Mouse (Mus musculus) heart, adult 2 months (tissue): ENCODE data around the gene Prss33. TPM values are rescaled to one million over a fixed set of nuclear protein-coding genes. Genes with fewer than 3 reads are reported as not detected.

Experiments used
- DNase-seq, 2 experiments: peaks; one replicate each; pipeline ENCODE4 v3.0.0; 2021
- H3K27ac ChIP-seq: fragments of 200-600 bp; 2 replicates; pipeline ENCODE4 v1.8.1; 2022
- H3K27me3 ChIP-seq: fragments of 200-500 bp; 2 replicates; pipeline ENCODE4 v1.6.1; 2012; ENCODE audit warnings: mild to moderate bottlenecking, low read length, inconsistent platforms, mixed read lengths; ENCODE audit not compliant: control insufficient read depth, insufficient read depth
- H3K36me3 ChIP-seq: fragments of 200-500 bp; 2 replicates; pipeline ENCODE4 v1.6.1; 2012; ENCODE audit warnings: low read length, inconsistent platforms; ENCODE audit not compliant: control insufficient read depth, insufficient read depth
- H3K4me1 ChIP-seq: fragments of 200-500 bp; 2 replicates; pipeline ENCODE4 v1.6.1; 2011; ENCODE audit warnings: low read length; ENCODE audit not compliant: control insufficient read depth, insufficient read depth
- H3K4me3 ChIP-seq: fragments of 200-600 bp; 2 replicates; pipeline ENCODE4 v1.8.1; 2022
- H3K79me2 ChIP-seq: fragments of 200-500 bp; replicated peaks from 2 replicates; pipeline ENCODE4 v1.6.1; 2012; ENCODE audit warnings: mild to moderate bottlenecking, inconsistent platforms, low read length, moderate library complexity, mixed read lengths; ENCODE audit not compliant: control insufficient read depth, insufficient read depth
- H3K9ac ChIP-seq: fragments of 200-500 bp; 2 replicates; pipeline ENCODE4 v1.6.1; 2012; ENCODE audit warnings: low read depth, mild to moderate bottlenecking, control low read depth, inconsistent platforms, low read length, mixed read lengths
- CTCF ChIP-seq: fragments of 200-600 bp; IDR thresholded peaks from 2 replicates; pipeline ENCODE4 v1.8.1; 2022; ENCODE audit warnings: antibody characterized with exemption, mild to moderate bottlenecking, moderate library complexity
- EP300 ChIP-seq: fragments of 200-500 bp; IDR thresholded peaks from 2 replicates; pipeline ENCODE4 v1.6.1; 2011; ENCODE audit warnings: low read depth, low read length, control low read depth; ENCODE audit not compliant: insufficient read depth
- POLR2A ChIP-seq: fragments of 200-500 bp; IDR thresholded peaks from 2 replicates; pipeline ENCODE4 v1.6.1; 2011; ENCODE audit warnings: mild to moderate bottlenecking, low read depth, low read length, control low read depth; ENCODE audit not compliant: insufficient read depth
- WGBS: fragments of 180-500 bp; shearing (Covaris S2); methylation state at CpG from one replicate; pipeline ENCODE4 v1.1.7; 2018; 5-methylcytosine and 5-hydroxymethylcytosine counted together
- intact Hi-C: fragments of 180-260 bp; cut with DNase I; formaldehyde crosslinking; loops from one replicate; pipeline ENCODE4 v1.15.1; 2025
- polyA plus RNA-seq: library from polyadenylated mRNA; depleted of rRNA; stranded (reverse); fragments of >200 nt; gene quantifications from 2 replicates; pipeline ENCODE4 v1.2.3, GENCODE M21; 2012
- total RNA-seq, 2 experiments: library from RNA; stranded (reverse); gene quantifications; 2 replicates each; pipeline ENCODE4 v1.2.3; 2021

Gene Prss33
- total and polyA plus RNA-seq, 3 experiments: not detected

GRCm38 (mm10) chr17:23867756-23868155 lies 31.9 kb upstream of the Prss33 start, which contains the start of gene Prss21:
Prss21 (plus strand) TSS chr17:23868056.
- Histone ChIP-seq H3K36me3 (no peaks in the 10 kb centered on the region), H3K27me3 (no peaks in the 10 kb centered on the region), H3K4me1 (no peaks in the 10 kb centered on the region), H3K79me2 (no peaks in the 10 kb centered on the region), H3K27ac (no peak within 1 kb of the TSS), H3K4me3 (no peak within 1 kb of the TSS), H3K9ac (no peak within 1 kb of the TSS)
- DNase-seq: no peak
- TF ChIP-seq CTCF (no peak), EP300 (no peak), POLR2A (no peak)
- intact Hi-C loops: no loop called here
- 83% methylated on average over 15 of the region's 15 CpGs for WGBS

DNA sequence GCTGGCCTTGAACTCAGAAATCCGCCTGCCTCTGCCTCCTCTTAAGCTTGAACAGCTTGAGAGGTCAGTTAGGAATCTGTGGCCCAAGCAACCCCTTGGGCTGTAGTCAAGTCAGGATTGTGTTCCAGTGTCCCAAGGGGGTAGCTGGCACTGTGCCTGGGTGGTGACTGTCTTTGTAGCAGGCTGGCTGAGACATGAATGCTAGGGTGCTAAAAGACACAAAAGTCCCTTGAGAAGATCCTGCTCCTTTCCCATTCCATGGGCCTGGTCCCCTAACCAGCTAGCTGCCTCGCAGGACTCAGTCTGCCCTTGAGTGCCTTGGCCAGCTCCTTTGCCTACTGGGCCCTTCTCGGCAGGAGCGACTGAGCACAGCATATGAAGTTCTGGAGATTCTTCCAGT lies 27.1 kb upstream of the Prss33 start:
- no peak overlapping the region for H3K27ac ChIP-seq
- no peaks in the 10 kb centered on the region for H3K4me1 ChIP-seq
- H3K9ac ChIP-seq: no peak overlapping the region
- intact Hi-C loops: no loop called here
- H3K27me3 ChIP-seq: no peaks in the 10 kb centered on the region
- no peaks in the 10 kb centered on the region for H3K79me2 ChIP-seq
- no peak for DNase-seq
- no peaks in the 10 kb centered on the region for H3K36me3 ChIP-seq
- TF ChIP-seq CTCF (no peak), POLR2A (no peak)
- H3K4me3 ChIP-seq: no peak overlapping the region
- WGBS: 80% methylated on average over 4 of the region's 4 CpGs

DNA sequence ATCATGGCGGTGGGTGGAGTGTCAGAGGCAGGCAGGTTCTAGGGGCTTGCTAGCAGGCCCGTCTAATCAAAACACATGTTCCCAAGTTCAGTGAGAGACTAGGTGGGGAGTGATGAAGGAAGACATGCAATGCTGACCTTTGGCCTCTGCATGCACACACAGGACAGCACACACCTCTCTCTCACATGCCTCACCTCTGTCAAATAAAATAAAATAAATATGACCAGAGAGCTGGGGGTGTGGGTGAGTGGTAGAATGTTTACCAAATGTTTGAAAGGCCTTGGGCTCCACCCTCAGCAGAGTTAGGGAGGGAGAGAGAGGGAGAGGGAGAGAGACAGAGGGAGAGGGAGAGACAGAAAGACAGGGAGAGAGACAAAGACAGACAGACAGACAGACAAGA lies 22.1 kb upstream of the Prss33 start:
- Histone ChIP-seq H3K4me3 (no peak overlapping the region), H3K27me3 (no peaks in the 10 kb centered on the region), H3K27ac (no peak overlapping the region), H3K79me2 (no peaks in the 10 kb centered on the region), H3K4me1 (no peaks in the 10 kb centered on the region), H3K36me3 (no peaks in the 10 kb centered on the region), H3K9ac (no peak overlapping the region)
- no peak for TF ChIP-seq EP300
- TF ChIP-seq CTCF: no peak
- TF ChIP-seq POLR2A: no peak
- intact Hi-C loops: no loop called here
- 76% methylated on average over 2 of the region's 2 CpGs for WGBS
- no peak for DNase-seq

DNA sequence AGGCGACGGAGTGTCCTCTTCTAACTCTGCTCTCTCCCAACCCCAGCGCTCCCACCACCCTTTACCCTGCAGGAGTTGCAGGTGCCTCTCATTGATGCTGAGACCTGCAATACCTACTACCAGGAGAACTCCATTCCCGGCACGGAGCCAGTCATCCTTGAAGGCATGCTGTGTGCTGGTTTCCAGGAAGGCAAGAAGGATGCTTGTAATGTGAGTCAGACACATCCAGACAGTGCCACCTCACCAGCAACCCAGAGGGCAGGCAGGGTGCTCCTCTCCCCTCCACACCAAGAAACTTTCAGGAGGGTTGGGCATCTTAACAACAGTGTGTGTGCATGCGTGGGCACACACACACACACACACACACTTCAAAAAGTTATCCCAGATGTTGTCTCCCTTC lies 21.3 kb upstream of the Prss33 start:
- no peak for DNase-seq
- TF ChIP-seq POLR2A (no peak), CTCF (no peak), EP300 (no peak)
- WGBS: 81% methylated on average over 6 of the region's 6 CpGs
- intact Hi-C loops: no loop called here
- Histone ChIP-seq H3K4me3 (no peak overlapping the region), H3K27ac (no peak overlapping the region), H3K9ac (no peak overlapping the region), H3K4me1 (no peaks in the 10 kb centered on the region), H3K79me2 (no peaks in the 10 kb centered on the region), H3K36me3 (no peaks in the 10 kb centered on the region), H3K27me3 (no peaks in the 10 kb centered on the region)

- H3K79me2 ChIP-seq: no peaks in the 10 kb centered on the region
- no peak for DNase-seq
- 59% methylated on average over 10 of the region's 10 CpGs for WGBS
- H3K4me1 ChIP-seq: no peaks in the 10 kb centered on the region
- H3K27me3 ChIP-seq: no peaks in the 10 kb centered on the region
- no peak overlapping the region for H3K27ac ChIP-seq
- intact Hi-C loops: no loop called here
- H3K4me3 ChIP-seq: no peak overlapping the region
- no peak overlapping the region for H3K9ac ChIP-seq
- H3K36me3 ChIP-seq: no peaks in the 10 kb centered on the region
- no peak for TF ChIP-seq CTCF
- TF ChIP-seq POLR2A: no peak
- TF ChIP-seq EP300: no peak
Observed at GRCm38 (mm10) chr17:23854229-23854765, 18.4 kb upstream of the Prss33 start.

- no peak for TF ChIP-seq EP300
- peak; percentile 62 for TF ChIP-seq CTCF
- Histone ChIP-seq H3K79me2 (no peaks in the 10 kb centered on the region), H3K9ac (no peak overlapping the region), H3K4me3 (no peak overlapping the region), H3K36me3 (no peaks in the 10 kb centered on the region), H3K27me3 (no peaks in the 10 kb centered on the region), H3K27ac (no peak overlapping the region), H3K4me1 (no peaks in the 10 kb centered on the region)
- intact Hi-C loops: loop anchor here (1.0 kb wide), 1 partner anchor 107 kb away; no protein-coding TSS in a partner anchor
- WGBS: 46% methylated on average over 5 of the region's 5 CpGs
- DNase-seq: peak in 1 of 2 experiments; percentile 49
Observed at GRCm38 (mm10) chr17:23853292-23853691, 17.4 kb upstream of the Prss33 start.
